Mouse (Mus musculus) cerebellum, adult 18-20 months (tissue): ENCODE results near the gene Scly.

Source experiments
- DNase-seq, 2 experiments: peaks; one replicate each; pipeline ENCODE4 v3.0.0; 2021

The Scly gene

DNA sequence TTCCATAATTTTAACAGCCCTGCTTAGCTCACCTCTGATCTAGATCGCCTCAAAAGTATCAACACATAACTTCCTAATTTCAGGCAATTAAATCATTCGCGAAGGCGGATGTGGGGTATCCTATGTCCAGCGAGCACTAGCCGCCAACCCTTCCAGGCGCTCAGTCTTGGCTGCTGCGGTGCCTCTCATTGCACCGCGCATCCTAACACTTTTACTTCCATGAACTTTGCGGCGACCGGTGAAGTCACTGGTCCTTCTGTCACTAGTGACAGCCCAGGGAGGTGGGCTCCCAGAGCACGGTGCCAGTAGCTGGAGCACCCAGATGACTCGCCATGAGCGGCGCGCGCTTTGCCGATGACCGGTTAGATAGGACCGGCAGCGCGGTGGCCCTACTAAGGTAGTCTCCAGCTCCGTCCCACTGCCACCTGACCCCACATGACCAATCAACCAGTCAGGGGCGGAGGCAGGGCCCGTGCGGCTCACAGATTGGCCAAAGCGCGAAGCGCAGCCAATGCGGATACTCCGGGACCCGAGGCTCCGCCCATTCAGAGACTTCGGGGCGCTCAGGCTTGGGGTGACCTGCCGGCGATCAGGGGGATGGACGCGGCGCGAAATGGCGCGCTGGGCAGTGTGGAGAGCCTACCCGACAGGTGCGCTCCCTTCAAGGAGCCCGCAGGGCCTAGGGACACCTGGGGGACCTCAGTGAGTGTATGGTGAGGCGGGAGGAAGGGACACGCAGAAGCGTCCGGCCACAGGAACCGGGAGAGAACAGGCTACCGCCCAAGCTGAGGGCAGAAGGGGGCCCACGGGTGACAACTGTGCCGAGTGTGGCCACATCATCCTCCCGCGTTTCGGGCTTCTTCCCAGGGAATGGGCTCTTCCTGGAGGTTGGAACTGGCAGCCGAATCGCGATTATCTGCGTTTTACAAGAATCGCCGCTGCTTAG is at the start of gene Scly:
Gene Scly, plus strand, starts transcription at position 540 of the 946 bp plus-strand sequence.
- DNase-seq: peak; percentile 96 to 99

DNA sequence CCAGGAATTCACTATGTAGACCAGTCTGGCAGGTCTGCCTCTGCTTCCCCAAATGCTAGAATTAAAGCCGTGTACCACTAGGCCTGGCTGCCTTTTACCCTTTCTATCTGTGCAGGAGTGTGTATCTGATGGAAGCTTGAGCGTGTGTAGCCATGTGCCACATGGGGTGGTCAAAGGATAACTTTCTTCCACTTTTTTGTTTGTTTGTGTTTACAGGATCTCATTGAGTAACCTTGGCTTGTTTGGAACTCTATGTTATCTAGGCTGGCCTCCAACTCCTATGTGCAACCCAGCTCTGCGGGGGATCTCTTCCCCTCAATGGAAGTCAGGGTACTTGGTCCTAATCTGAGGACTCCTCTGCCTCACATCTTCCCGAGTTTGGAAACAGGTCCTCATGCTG is 49.2 kb upstream of the Scly start:
- DNase-seq: peak; percentile 14 to 23

- DNase-seq: peak; percentile 92 to 97
Measured at GRCm38 (mm10) chr1:91249564-91250414, 48.3 kb upstream of the Scly start, which contains the start of gene Ube2f. Ube2f (plus strand) TSS chr1:91250304.

DNA sequence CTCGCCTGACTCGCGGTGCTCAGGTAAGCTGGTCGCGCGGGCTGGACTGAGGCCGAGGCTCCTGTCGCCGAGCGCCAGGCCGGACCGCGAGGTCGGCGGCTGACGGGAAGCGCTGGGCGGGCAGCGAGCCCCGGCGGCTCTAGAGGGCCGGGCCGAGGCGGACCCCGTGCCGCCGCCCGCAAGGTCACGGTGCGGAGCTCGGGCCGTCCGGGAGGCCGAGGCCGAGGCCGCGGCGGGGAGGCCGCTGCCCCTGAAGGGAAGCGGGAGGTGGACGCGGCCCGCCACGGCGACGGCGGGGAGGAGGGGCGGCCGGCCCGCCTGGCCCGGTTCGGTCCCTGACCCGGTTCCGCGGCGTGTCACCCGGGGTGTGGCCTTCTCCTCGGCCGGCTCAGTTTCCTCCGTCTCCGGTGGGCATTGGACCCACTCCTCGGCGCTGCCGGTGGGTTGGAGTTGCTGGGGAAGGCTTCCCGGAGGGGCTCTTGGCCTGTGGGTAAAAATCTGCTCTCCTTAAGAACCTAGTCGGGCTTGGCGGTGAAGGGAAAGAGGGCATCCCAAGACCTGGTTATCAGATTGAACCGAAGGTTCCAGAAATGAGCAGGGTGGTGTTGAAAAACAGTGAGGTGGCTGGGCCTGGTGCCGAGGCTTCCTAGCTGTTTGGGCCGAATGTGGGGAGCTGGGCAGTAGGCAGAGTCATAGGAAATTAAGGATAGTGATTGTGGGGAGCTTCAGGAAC is 47.6 kb upstream of the Scly start:
- peak in 1 of 2 experiments; percentile 40 for DNase-seq

- no peak for DNase-seq
Measured at GRCm38 (mm10) chr1:91251148-91251650, 46.9 kb upstream of the Scly start.

DNA sequence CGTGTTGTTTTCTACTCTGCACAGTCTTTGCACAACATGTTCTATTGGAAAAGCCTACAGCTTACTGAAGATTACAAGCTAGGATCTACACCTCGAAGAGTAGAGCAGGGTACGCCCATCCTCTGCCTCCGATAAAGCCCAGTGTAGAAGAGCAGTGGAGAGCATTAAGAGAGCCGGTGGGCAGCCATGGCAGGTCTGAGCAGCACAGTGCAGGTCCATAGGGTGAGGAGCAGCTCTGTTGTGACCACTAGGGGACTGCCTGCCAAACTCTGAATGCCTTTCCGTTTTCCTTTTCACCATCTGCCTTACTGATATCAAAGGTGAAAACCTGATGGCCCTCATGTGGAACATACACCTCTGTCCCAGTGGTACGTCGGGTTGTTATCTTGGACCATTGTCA is 46.2 kb upstream of the Scly start:
- no peak for DNase-seq

GRCm38 (mm10) chr1:91257918-91258317 is 40.2 kb upstream of the Scly start:
- DNase-seq: no peak

DNA sequence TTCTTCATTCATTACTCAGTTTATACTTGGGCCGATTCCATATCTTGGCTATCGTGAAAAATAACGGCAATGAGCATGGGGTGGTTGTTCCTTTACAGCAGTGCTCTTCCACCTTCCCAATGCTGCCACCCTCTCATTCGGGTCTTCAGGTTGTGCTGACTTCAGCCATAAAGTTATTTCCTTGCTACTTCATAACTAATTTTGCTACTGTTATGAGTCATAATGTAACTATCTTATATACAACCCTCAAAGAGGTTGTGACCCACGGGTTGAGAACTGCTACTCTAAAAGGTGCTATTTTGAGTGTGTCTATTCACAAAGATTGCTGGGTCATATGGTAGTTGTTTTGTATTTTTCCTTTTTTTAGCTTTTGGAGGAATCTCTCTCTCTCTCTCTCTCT is 38.3 kb upstream of the Scly start:
- no peak for DNase-seq

DNA sequence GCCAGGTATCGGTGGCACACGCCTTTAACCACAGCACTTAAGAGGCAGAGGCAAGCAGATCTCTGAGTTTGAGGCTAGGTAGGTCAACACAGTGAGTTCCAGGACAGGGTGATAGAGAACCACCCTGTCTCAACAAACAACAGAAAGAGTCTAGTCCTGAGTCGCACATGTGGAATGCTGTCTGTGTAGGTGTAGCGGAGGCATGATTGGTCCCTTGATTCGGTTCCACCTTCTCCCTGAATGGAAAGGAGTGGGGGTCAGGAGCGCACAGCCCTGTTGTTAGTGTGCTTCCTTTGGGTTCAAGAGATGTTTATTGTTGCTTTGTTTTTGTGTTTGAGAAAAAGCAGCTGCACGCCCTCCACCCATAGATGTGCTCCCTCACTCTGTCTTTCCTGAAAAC is 35.6 kb upstream of the Scly start:
- no peak for DNase-seq

GRCm38 (mm10) chr1:91272260-91272659 is 25.9 kb upstream of the Scly start:
- no peak for DNase-seq

DNA sequence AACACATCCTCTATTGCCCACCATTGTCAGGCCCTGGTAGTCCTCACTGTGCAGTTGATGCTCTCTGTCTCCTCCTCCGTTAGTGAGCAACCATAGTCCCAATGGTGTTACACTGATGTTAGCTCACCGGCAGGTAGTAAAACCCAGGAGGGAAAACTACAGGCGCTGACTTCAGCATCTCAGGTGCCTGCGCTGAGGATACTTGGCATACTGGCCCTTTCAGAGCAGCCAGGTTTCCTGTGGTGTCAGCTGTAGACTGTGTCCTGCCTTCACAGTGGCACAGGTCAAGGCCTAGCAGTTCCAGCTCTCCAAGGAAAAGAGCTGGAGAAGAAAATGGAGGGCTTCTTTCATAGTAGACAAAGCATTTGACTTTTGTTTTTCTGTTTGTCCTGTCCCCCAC is 21.6 kb upstream of the Scly start:
- DNase-seq: peak; percentile 29 to 34

GRCm38 (mm10) chr1:91277480-91277879 is 20.7 kb upstream of the Scly start:
- DNase-seq: no peak

GRCm38 (mm10) chr1:91278410-91279119 is 19.6 kb upstream of the Scly start:
- no peak for DNase-seq

GRCm38 (mm10) chr1:91279126-91279525 is 19.0 kb upstream of the Scly start:
- DNase-seq: no peak

GRCm38 (mm10) chr1:91282582-91282981 is 15.6 kb upstream of the Scly start:
- no peak for DNase-seq

DNA sequence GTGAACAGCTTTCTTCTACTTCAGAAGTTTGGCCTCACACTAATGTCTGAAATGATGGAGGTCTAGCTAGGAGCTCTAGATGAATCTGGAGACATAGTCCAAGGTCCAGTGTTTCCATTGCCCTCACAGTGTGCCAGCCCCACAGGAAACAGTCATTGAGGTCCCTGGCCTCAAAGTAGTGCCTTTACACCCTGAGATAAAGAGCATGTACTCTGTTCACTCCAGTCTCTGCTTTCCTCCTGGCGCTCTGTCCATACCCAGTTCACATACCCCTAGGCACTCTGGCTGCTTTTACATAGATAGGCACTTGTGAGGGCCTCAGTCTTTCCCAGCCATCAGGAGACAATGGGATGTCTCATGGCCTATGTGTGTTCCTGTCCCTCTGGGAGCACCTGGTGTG is 8.8 kb upstream of the Scly start:
- DNase-seq: no peak

DNA sequence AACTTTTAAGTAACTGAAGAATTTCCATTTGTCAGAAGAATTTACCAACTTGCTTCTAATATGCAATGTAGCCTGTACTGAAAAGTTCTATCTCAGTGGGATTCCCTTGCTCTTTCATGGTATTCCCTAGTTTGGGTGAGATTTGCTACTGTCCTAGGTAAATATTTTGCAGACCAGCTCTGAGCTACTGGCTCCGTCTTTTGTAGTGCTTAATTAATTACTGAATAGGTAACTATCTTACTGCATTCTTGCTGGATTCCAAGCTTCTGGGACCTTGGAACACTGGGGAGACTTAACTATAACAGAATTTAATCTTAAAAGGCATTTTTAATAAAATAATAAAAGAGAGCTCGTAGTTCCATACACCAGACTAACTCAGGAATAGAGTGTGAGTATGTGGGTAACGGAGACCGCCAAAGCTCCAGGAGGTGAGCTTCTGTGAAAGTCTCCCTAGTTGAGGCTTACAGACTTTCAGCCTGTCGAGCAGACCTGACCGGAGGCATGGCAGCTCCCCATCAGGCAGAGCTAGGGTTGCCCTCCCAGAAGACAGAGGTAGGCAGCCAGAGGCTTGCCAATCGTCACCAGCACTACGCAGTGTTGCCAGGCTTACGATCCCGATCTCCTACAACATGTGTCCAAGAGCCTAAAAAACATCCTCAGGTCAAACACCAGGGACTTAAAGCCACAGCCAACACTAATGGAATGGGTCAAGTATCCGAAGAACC is 5.9 kb upstream of the Scly start:
- DNase-seq: no peak

- DNase-seq: no peak
Measured at GRCm38 (mm10) chr1:91295544-91295943, 2.6 kb upstream of the Scly start.

DNA sequence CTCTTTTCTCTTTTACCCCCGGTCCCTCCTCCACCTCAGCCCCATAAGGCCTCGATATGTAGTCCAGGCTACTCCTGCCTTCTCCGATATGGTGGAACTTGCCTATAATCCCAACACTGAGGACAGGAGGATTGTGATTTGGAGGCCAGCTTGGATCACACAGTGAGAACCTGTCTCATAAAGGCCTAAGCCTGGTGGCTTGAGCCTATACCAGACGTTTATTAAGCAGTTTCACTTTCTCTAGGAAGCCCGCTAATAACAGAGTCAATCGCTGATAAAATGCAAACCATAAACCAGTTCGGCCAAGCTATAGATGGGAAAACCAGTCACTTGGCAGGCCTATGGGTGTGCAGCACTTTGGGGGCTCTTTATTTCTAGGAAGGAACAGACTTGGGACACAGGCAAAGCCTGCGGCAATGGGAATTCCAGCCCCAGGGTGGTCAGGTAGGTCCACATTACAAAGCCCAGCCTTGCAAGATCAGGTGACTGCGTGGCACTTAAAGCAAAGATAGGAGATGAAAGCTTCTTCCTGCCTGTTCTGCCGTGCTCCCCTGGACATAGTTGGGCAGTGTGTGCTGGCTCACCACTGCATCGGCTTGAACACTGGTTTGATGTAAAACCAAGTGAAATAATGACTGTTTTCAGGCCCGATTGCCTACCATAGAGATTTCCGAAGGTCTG is 1.0 kb downstream of the Scly start:
- DNase-seq: no peak

GRCm38 (mm10) chr1:91299707-91300426 is 1.7 kb downstream of the Scly start:
- DNase-seq: peak; percentile 33 to 40
